Mouse (Mus musculus) layer of hippocampus, adult 11-12 months (tissue): Measurements from ENCODE around the gene Aldh3a2.
"Not testable (repeated sequence)": the region's sequence is repeated elsewhere in the genome, so short reads cannot be mapped to it uniquely, and the experiment has no call there.

Experiments used
- DNase-seq: peaks from one replicate; pipeline ENCODE4 v3.0.0; 2022; ENCODE audit warnings: low spot score

Gene Aldh3a2

DNA sequence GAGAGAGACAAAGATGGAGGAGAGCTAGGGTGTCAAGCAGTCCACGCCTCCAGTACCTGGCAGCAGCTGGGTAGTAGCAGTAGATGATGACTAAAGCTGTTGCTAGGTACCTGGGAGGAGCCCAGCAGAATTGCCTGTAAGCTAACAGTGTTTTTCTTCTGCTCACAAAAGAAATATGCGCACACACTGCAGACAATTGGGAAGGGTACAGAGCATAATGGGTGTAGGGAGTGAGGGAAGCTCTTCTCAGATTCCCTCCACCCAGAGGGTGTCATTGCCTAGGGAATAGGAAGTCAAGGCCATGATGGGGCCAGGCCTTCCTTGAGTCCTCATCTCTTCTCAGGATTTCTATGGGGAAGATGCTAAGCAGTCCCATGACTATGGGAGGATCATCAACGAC is 51.3 kb downstream of the Aldh3a2 start:
- DNase-seq: no peak

- no peak for DNase-seq
Measured at GRCm38 (mm10) chr11:61212102-61212501, 55.2 kb downstream of the Aldh3a2 start.

DNA sequence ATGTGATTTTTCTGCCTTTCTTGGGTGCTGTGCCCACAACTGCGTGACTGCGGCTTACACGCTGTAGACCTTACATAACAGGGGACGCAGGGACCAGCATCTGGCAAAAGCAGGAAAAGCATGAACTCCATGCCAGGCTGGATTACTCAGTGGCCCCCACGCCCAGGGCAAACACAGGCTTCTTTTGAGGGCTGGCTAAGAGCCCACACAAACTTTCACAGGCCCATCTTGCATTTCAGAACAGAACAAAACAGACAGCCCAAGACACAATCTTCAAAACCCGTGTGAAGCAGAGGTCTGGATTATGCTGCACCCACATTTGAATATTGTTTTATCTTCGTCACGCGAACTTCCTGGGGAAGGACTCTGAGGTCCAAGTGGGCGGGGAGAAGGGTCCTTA is 58.9 kb downstream of the Aldh3a2 start:
- DNase-seq: no peak

GRCm38 (mm10) chr11:61207487-61208246 is 59.6 kb downstream of the Aldh3a2 start, which contains the start of gene Aldh3a1:
Gene Aldh3a1 (plus strand): TSS chr11:61207537.
- no peak for DNase-seq

- no peak for DNase-seq
Measured at GRCm38 (mm10) chr11:61206136-61206535, 61.1 kb downstream of the Aldh3a2 start.

GRCm38 (mm10) chr11:61205167-61205950 is 61.9 kb downstream of the Aldh3a2 start:
- no peak for DNase-seq

DNA sequence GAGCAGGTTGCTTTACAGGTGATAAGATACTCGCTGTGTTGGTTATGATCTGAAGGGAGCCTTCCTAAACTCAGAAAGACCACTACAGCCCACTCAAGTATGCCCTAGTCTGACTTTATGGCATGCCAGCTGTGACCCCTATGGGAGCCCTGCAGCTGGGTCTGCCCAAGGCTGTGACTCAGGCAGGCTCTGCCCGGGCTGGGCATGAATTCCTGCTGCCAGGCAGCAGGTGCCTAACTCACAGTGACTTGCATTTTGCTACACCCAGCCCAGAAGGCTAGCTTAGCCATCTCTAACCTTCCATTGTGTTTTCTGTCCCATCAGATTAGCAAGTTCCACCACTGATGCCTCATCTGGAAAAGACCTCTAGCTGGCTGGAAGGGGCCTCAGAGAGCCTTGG is 64.5 kb downstream of the Aldh3a2 start:
- no peak for DNase-seq

- no peak for DNase-seq
Measured at GRCm38 (mm10) chr11:61202186-61202585, 65.1 kb downstream of the Aldh3a2 start.

DNA sequence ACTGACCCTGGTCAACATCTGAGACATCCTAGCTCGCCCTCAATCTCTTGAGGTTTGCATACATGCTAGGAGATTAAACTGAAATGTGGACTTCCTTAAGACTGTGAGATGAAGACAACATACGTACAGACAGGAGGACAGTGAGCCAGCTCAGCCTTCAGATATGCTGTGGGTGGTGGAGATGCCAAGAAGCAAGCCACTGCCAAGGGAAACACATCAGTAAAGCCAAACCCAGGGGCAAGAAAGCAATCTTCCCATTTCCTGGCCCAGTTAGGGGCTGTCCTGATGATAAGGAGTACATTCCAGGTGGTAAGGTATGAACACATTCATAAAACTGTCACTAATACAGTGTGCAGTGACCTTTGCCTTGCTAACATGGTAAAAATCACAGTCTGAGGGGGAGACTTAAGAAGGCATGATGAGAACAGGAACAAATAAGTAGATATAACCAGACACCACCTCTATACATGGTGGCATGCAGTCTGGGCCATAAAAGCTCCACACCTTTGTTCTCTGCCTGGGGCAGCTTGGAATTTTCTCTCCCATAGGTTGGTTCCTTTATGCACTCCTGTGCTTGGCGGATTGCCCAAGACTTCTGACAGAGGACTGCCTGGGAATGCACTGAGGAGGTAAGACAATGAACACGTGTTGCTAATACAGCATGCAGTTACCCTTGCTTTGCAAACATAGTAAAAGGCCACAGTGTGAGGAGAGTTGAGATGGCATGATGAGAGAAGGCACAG is 67.5 kb downstream of the Aldh3a2 start:
- no peak for DNase-seq

DNA sequence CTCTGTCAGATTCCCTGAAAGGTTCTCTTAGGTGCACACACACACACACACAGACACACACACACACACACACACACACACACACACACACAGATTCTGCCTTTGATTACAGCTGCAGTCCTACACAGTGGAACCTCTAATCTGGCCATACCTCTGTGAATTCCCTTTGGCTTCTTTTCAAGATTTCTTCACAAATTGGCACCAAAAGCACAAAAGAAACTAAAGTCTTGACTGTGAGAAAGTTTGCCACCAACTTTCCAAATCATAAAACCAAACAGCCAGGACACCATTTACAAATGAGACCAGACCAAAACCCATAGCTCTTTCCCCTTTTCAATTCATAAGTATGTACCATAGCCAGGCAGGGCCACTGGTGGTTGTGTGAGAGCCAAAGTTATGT is 69.3 kb downstream of the Aldh3a2 start:
- DNase-seq: no peak

GRCm38 (mm10) chr11:61196616-61197353 is 70.5 kb downstream of the Aldh3a2 start:
- no peak for DNase-seq

- DNase-seq: peak; percentile 85
Measured at GRCm38 (mm10) chr11:61193392-61193791, 73.9 kb downstream of the Aldh3a2 start.

- no peak for DNase-seq
Measured at GRCm38 (mm10) chr11:61192779-61193178, 74.5 kb downstream of the Aldh3a2 start.

DNA sequence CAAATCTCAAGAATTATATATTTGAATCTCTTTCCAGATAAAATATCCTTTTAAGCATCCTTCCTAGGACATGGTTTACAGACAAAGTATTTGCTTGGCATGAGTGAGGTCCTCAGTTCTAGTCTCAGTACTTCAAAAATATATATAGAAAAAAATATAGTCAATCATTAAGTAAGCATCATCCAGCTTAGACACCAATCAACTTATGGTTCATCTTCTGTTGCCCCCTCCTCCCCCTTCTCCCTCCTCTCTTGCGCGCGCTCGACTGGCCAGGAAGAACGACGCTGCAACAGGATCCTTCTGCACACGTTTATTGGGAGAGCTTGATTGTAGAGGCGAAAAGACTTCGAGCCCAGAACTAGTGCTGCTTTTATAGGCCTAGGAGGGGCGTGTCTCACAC is 75.1 kb downstream of the Aldh3a2 start:
- DNase-seq: not testable (repeated sequence)

DNA sequence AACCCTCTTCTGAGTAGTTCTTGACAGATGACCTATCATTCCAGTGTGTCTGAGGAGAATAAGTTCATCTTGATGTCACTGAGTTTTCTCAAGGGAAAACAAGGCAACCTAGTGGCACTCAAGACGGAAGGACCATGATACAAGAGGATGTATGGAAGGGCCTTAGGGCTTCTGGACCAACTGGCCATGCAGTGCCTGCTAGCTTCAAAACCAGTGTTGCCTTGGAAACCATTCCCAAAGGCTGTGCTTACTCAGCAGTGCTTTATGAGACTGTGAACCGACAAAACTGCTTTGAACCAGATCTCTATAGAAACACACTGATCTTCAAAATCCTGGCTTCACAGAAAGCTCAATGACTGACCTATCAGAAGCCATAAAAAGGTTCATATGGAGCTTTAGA is 76.5 kb downstream of the Aldh3a2 start:
- DNase-seq: no peak

DNA sequence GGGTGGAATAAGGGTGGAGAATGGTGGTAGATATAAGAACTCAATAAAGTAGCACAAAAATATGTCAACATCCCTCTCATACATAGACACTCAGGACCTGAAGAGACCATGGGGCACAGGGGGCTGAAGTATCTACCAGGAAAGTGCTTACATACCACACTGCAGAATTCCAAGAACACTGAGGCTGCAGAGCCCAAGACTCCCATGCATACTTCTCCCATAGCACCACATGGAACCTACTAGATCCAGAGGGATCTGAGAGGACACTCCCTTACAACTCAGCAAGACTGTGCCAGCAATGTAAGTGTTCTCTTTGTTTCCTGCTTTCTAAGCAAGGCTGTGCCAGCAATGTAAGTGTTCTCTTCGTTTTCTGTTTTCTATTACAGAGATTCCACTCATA is 83.4 kb downstream of the Aldh3a2 start:
- no peak for DNase-seq

GRCm38 (mm10) chr11:61181624-61182023 is 85.6 kb downstream of the Aldh3a2 start:
- DNase-seq: no peak

DNA sequence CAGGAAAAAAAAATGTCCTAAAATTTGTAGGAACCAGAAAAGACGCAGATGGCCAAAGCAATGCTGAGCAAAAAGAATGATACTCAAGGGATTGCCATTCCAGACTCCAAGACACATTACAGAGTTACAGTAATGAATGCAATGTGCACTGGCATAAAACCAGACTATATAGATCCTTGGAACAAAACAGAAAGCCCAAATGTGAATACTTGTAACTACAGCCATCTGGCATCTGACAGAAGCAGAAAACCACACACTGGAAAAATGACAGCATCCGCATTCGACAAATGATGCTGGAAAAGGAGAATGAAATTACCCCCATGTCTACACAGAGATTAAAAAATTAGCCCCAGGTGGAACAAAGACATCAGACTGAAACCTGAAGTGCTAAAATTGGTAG is 86.9 kb downstream of the Aldh3a2 start:
- DNase-seq: no peak

- no peak for DNase-seq
Measured at GRCm38 (mm10) chr11:61176321-61176720, 90.9 kb downstream of the Aldh3a2 start.

GRCm38 (mm10) chr11:61175778-61176177 is 91.5 kb downstream of the Aldh3a2 start:
- no peak for DNase-seq

- peak; percentile 100 for DNase-seq
Measured at GRCm38 (mm10) chr11:61174821-61175658, 92.2 kb downstream of the Aldh3a2 start, which contains the start of gene Usp22. Gene Usp22 (minus strand): TSS chr11:61175055.
